Comparison of ENCODE assay signal across 8 mouse cellular contexts in genomic region chr10:39370786-39371221, GRCm38 (mm10). TPM values are rescaled to one million over a fixed set of nuclear protein-coding genes. Genes with fewer than 3 reads are reported as not detected.
DNase-seq lines count a peak whose midpoint lies in the region; ATAC-seq lines count a peak whose summit lies in the region.

No protein-coding gene starts in this region.

- H3K4me2 ChIP-seq in heart, embryonic 13.5 days = peak overlapping the region; percentile 83
- H3K4me2 ChIP-seq in limb, embryonic 12.5 days = peak overlapping the region; percentile 84

- H3K36me3 ChIP-seq in heart, embryonic 13.5 days = no peaks in the 10 kb centered on the region
- H3K36me3 ChIP-seq in limb, embryonic 12.5 days = no peaks in the 10 kb centered on the region

- H3K27me3 ChIP-seq in heart, embryonic 13.5 days (replicated peaks) = no peaks in the 10 kb centered on the region
- H3K27me3 ChIP-seq in limb, embryonic 12.5 days = peaks cover 11% of the 10 kb centered on the region; the same call in 1 of the 2 replicates

- peak; percentile 72 to 88 for DNase-seq in adrenal gland, adult (ENCODE audit: inconsistent age in 2 of 2, low spot score in 1 of 2)
- DNase-seq in adrenal gland, adult 2 months = no peak
- DNase-seq in CD4-positive helper T cell, adult 2 months (ENCODE audit: low read depth, low spot score) = peak; percentile 70
- DNase-seq in cerebellum, adult 8-10 months = peak; percentile 37
- no peak for DNase-seq in spleen, postnatal 36 days (ENCODE audit: low spot score in 2 of 2)

- H3K27ac ChIP-seq in heart, embryonic 13.5 days (replicated peaks) = peak overlapping the region; percentile 89
- no peak overlapping the region for H3K27ac ChIP-seq in limb, embryonic 12.5 days

- peaks cover 53% of the 10 kb centered on the region for H3K4me1 ChIP-seq in heart, embryonic 13.5 days
- peaks cover 35% of the 10 kb centered on the region for H3K4me1 ChIP-seq in limb, embryonic 12.5 days (replicated peaks)

- H3K4me3 ChIP-seq in heart, embryonic 13.5 days = peak overlapping the region; percentile 82
- H3K4me3 ChIP-seq in limb, embryonic 12.5 days (replicated peaks) = peak overlapping the region; percentile 88

- WGBS in heart, embryonic 13.5 days = 12% methylated on average over 8 of the region's 8 CpGs
- 8% methylated on average over 8 of the region's 8 CpGs for WGBS in limb, embryonic 12.5 days

- ATAC-seq in heart, embryonic 13.5 days (ENCODE audit: extremely low read depth, insufficient number of reproducible peaks, low FRiP score, low TSS enrichment) = no peak
- no peak for ATAC-seq in limb, embryonic 12.5 days (ENCODE audit: insufficient number of reproducible peaks, insufficient read depth, low FRiP score, low TSS enrichment, low read depth)
- ATAC-seq in monocyte, adult 5-6 weeks (replicated peaks; ENCODE audit: insufficient number of reproducible peaks, low FRiP score, low TSS enrichment, poor library complexity, severe bottlenecking) = peak; percentile 7; the same call in 1 of the 2 replicates

- H3K9ac ChIP-seq in heart, embryonic 13.5 days = peak overlapping the region; percentile 88
- H3K9ac ChIP-seq in limb, embryonic 12.5 days (replicated peaks) = peak overlapping the region; percentile 91; the same call in 1 of the 2 replicates

- H3K9me3 ChIP-seq in heart, embryonic 13.5 days = no peaks in the 10 kb centered on the region
- H3K9me3 ChIP-seq in limb, embryonic 12.5 days = no peaks in the 10 kb centered on the region

RNA-seq across cellular contexts. Expression of gene Fyn, which starts 2.1 kb away (rescaled TPM):
- 10 to 100 TPM; 37.9 to 56.2 TPM for total RNA-seq in adrenal gland, adult 2 months (2021)
- 22.7 and 27.9 TPM in 2 replicates for polyA plus RNA-seq in adrenal gland, adult 2 months (2012; rRNA removed)
- polyA plus RNA-seq in heart, embryonic 13.5 days (2015; fragmentation: Nextera tagmentation; extraction: Ambion mirVana) = 11.2 and 13.3 TPM in 2 replicates
- polyA plus RNA-seq in limb, embryonic 12.5 days (2016; fragmentation: Nextera tagmentation; extraction: Ambion mirVana) = 24.0 and 28.3 TPM in 2 replicates
- 231 to 385 TPM (median 255 TPM) in 3 replicates for total RNA-seq in monocyte, adult 5-6 weeks (2017)

Comparison
In these comparisons a context has a peak if more than half of its experiments do, and no peak if none do; other contexts are left out.
1. DNase-seq: peak in adrenal gland, adult (2 of 2), CD4-positive helper T cell, adult 2 months (single experiment) and cerebellum, adult 8-10 months (single experiment); none in adrenal gland, adult 2 months (single experiment) and spleen, postnatal 36 days (0 of 2).